Mouse (Mus musculus) frontal cortex, postnatal 36 days (tissue): ENCODE results near the gene Arf4.
"Not testable (repeated sequence)": the region's sequence is repeated elsewhere in the genome, so short reads cannot be mapped to it uniquely, and the experiment has no call there.

Source experiments
- DNase-seq, 2 experiments: peaks; one replicate each; pipeline ENCODE4 v3.0.0; 2022; ENCODE audit warnings: low spot score in 2 of 2

Arf4 gene

DNA sequence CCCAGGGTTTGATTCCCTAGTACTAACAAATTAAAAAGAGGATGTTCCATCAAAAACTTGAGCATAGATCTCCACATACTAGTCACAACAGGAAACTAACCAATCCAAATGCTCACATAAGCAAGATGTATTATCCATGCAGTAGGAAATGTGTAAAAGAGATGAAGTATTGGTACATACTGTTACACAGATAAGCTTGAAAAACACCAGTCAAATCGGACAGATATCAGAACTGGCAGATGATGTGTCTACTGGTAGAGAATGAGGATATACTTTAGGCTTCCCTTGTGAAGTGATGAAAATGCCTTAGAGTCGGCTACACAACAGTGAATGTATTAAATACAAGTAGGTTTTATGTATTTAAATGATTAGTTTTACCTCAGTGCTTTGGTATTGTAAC lies 24.6 kb downstream of the Arf4 start:
- no peak for DNase-seq

DNA sequence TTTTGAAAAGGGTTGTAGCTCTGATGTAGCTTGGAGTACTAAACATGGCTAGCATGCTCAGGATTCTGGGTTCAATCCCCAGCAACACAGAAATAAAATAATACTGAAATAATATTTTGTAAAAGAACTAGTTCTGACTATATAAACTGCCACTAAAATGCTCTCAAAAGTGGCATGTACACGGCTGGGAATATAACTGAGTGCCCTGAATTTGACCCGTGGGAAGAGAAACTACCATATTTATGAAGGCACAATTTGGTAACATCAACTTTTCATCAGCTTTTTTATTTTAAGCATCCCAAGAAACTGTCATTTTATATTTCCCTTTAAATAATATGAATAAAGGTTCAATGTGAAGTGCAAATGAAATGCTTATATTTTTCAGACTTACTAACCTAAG lies 26.0 kb downstream of the Arf4 start:
- DNase-seq = no peak

DNA sequence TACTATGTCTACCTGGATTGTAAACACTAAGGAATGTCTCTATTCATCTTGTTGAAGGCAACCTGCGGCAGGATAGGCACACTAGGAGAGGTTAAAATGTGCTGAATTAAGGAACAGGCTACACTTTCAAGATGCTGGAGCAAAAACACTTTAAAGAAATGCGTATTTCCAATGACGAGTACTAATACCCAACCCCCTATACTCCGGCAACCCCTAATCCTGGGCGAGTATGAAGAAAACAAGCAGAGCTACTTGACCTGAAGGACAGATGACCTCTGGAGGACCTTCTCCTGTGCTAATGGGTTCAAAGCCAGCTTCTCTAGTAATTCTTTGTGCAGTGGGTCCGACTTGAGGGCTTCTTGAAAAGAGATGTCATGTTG lies 30.1 kb downstream of the Arf4 start:
- no peak for DNase-seq

DNA sequence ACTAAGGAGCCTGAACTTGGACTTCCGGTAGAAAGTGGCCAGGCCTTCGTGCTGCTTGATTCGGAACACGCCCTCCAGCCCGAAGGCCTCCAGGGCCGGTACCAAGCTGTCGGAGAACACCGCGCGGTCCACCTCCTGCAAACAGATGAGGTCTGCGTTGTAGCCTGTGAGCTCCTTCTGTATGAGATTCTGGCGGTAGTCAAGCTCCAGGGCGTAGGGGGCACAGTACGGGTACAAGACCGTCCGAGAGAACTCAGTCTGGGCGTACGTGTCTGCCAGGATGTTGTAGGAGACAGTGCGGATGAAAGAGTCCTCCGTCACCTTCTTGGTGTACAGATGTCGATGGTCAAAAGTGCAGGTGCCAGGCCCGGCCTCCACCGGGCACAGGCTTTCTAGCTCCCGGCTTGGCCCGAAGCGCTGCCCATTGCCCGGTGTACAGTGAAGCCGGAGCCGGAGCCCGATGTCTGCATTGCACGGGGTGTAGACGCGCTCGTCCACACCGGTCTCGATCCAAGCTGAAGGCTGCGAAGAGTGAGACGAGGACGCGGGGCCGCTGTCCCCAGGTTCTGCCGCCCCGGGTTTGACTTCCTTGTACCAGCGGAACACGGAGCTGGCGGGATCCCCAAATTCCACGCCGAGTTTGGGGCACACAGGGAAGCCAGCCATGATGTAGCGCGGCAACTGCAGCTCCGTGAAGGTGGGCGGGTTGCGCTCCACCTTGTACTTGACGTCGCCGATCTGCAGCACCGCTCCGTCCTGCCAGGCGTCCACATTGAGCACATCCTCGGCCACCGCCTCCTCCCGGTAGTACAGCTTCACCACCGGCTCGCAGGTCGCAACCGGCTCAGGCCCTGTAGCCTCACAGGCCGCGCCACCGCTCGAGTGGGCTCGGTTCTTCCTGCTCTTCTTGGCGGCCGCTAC lies 30.8 kb downstream of the Arf4 start:
- DNase-seq = peak; percentile 46 to 66

DNA sequence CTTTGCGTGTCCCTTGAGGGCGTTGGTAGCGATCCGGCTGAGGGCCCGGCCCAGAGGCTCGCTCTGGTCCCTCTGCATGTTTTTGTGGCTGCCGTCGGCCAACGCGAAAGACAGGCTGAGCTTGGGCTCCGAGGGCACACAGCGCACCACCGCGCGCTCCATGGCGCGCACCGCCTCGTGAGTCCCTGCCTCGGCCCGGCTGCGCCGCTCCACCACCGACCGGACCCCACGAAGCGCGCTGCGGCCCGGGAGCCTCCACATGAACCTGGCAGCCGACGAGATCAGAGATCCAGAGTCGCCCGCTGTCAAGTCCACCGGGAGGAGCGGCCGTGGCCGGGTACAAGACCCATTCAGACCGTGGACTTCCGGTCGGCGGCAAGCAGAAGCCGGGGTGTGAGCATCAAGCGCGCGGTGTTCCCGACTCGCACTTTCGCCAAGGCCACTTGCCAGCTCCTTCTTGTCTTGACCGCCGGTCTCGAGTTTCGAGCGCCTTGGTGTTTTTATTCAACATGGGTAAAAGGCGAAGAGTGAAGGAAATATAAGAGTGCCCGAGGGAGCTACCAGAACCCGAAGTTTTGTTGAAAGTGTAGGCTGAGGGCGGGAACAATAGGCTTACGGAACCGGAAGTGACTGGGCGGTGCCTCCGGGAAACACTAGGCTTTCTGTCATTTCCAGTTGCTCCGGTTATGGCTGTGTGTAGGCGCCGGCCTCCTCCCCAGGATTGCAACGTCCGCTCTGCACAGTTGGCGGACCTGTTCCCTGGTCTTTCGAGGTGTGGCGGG lies 31.6 kb downstream of the Arf4 start, which contains the start of gene Pde12:
Gene Pde12 (minus strand): TSS at position 592 of the 782 bp plus-strand sequence.
- DNase-seq = peak; percentile 93 to 94

DNA sequence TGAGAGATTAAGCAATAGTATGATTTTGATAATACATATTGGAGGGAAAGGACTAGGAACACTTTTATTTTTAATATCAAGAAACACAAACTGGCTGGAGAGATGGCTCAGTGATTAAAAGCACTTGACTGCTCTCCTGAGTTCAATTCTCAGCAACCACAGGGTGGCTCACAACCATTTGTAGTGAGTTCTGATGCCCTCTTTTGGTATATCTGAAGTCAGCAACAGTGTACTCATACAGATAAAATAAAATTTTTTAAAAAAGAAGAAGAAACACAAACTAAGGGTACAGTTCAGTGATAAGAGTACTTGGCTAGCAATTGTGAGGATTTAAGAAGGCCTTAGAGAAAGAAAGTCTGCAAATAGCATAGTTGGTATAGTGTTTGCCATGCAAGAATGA lies 33.1 kb downstream of the Arf4 start:
- DNase-seq = no peak

DNA sequence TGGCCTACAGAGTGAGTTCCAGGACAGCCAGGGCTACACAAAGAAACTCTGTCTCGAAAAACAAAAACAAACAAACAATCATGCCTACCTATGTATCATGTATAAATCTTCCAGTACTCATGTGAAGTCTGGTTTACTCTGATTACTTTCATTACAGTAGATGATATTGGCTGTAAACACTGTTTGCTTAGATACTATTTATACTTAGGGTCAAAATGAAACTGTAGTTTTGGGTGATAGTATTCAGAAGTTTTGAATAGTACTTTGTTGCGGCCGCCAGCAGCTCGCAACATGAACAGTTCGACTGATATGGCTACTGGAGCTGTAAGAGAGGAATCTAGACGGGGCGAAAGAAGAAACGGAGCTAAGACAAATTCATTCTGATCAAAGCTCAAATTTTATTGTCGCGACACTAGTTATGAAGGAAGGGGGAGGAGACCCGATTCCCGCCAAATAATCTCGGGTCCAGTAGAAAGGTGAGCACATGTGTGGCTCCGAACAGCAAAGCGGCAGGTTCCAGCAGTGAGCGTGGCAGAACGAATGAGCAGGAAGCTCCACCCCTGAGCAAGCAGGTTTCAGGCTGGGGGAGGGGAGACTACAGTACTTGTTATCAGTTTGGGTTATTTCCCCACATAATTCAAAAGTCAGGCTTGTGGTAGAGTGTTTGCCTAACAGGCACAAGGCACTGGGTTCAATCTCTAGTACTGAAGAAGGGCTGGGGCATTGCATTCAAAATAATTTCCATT lies 34.2 kb downstream of the Arf4 start:
- not testable (repeated sequence) for DNase-seq

DNA sequence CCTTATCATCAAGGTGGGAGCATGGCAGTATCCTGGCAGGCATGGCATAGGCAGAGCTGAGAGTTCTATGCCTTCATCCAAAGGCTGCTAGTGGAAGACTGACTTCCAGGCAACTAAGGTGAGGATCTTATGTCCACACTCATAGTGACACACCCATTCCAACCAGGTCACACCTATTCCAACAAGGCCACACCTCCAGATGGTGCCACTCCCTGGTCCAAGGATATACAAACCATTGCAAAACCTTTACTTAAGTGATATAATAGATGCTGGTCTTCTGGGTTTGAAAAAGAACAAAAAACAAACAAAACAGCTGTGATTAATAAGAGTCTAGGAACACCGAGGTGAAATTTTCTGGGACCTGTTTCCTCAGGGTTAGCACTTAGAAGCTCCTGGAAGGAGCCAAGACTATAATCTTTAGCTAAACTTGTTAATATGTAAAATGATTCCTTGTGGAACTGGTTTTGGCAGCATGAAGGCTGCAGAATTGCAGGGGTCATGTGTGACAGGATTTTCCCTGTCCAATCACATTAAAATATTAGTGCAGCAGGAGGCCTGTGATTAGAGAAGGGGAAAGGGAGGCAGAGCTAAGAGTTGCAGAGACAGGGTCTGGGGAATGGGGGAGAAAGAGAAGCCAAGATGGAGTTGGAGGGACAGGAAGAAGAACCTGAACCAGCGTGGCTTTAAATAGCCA lies 36.7 kb downstream of the Arf4 start:
- not testable (repeated sequence) for DNase-seq

DNA sequence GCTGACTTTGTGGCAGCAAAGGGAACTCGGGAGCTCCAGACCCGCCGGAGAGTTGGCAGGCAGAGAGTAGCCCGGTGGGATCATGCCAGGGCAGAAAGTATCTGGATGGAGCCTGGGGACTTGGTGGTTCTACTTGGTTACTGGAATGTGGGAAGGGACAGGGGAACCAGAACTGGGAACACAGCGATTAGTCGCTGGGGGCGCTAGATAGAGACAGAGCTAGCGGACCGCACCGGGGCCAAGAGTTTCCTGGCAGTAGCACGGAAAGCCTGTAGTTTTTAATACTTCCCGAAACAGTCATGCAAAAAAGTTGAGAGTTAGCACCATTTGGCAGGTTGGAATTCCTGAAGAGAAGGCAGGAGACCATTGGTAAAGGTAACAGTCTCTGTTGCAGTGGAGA lies 37.5 kb downstream of the Arf4 start:
- no peak for DNase-seq

DNA sequence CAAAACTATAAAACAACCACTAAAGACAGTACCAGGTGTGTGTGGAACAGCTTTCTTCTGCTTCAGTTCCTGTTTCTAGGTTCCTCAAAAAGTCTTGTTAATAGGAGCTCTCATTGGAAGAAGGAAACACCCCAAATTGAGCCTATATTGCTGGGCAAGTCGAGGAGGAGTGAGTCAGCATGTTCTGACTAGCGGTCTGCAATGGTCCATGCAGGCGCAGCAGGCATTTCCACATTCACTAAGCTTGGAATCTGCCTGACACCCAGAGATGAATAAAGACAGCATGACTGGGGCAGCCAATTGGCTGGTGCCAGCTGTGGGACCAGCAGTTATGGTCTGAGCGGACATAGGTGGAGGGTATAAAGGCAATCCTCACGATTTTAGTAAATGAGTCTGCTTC lies 37.9 kb downstream of the Arf4 start:
- no peak for DNase-seq

DNA sequence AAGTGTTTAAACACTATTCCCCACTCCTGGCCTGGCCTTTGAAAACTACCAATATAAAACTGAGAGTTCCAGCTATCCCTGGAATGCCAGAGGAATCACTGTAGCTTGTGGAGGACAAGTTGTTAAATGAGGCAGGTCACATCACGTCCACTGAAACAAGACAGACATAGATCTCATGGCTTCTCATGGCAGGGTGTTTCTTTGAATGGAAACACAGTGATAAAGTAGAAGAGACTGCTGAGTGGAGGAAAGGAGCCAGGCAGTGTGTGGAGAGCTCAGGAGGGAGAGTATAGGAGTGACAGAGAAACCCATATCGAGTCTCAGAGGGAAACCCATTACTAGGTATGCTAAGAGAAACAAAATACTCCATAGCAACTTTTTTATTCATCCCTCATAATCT lies 52.9 kb downstream of the Arf4 start:
- no peak for DNase-seq

DNA sequence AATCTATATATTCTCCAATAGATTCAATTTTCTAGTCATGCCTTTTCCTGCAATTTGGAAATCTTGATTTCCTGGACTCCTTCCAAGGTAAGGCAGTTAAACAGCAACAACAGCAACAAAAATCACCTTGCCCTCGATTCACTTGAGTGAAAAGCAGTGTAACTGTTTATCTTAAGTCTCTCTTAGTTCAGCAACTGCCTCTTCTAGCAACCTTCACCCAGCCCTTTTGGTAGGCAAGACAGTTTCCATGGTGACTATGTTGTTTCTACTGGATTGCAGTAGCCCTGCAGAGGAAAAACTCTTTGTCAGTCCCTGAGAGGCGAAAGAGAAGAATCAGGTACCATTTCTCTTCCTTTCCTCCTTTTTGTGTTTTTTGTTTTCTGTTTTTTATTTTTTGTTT lies 53.5 kb downstream of the Arf4 start:
- DNase-seq = no peak

DNA sequence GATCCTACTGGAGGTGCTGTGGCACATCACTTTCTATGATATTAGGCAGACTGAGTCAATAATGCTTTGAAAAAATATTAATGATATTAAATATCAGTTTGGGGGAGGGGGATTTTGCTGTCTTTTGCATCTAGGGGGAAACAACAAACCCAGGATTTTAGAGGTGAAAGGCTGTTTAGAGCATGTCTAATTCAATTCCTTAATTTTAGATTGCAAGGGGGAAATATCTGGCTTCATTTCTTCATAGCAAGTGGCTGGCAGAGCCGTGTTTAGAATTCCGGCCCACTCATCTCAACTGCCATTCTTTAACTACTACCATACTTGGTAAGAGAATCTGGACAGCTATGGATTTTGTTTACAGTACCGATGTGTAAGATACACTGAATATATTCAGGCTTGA lies 55.1 kb downstream of the Arf4 start, which contains the start of gene Dnah12:
Gene Dnah12 (plus strand): TSS at position 301 of the 400 bp plus-strand sequence.
- DNase-seq = no peak

DNA sequence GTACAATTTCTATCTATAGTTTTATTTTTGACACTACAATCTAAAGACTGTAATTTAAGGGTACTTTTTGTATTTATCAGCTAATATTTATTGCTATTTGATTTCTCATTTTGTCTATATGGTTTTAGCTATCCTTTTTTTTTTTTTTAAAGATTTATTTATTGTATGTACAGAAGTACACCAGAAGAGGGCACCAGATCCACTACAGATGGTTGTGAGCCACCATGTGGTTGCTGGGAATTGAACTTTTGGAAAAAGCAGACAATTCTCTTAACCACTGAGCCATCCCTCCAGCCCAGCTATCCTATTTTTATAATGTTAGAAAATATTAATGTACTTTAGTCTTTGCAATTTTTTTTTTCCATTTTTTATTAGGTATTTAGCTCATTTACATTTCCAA lies 60.0 kb downstream of the Arf4 start:
- DNase-seq = no peak

DNA sequence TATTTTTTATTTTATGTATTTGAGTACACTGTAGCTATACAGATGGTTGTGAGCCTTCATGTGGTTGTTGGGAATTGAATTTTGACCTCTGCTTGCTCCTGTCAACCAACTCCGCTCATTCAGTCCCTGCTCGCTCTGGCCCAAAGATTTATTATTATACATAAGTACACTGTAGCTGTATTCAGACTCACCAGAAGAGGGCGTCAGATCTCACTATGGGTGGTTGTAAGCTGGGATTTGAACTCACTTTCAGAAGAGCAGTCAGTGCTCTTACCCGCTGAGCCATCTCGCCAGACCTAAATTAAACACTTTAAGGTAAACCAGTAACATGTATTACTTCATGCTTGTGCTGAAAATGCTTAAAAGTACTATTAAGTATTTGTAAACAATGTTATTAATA lies 67.4 kb downstream of the Arf4 start:
- DNase-seq = not testable (repeated sequence)
